Mouse (Mus musculus) MEL (cell line): Measurements from ENCODE around the gene Aak1.

Source experiments
- CHD2 ChIP-seq: IDR thresholded peaks from 2 replicates; pipeline ENCODE4 v1.6.1; 2011; ENCODE audit warnings: low read length, improper control_type of control experiment
- CTCF ChIP-seq, 3 experiments: IDR thresholded peaks in 2 of 3; conservative IDR thresholded peaks in 1 of 3; 2 replicates each; pipeline ENCODE4 v1.5.1; 2011 to 2012; ENCODE audit warnings: low read length in 3 of 3, low read depth in 2 of 3, mild to moderate bottlenecking in 2 of 3, improper control_type of control experiment in 1 of 3, inconsistent platforms in 1 of 3, mixed read lengths in 1 of 3, moderate library complexity in 1 of 3; ENCODE audit not compliant: control insufficient read depth in 1 of 3, insufficient read depth in 1 of 3, poor library complexity in 1 of 3, severe bottlenecking in 1 of 3
- GATA1 ChIP-seq: IDR thresholded peaks from 2 replicates; pipeline ENCODE4 v1.6.1; 2011; ENCODE audit warnings: low read depth, low read length, improper control_type of control experiment
- JUND ChIP-seq: IDR thresholded peaks from 2 replicates; pipeline ENCODE4 v1.6.1; 2011; ENCODE audit warnings: low read depth, mild to moderate bottlenecking, improper control_type of control experiment, low read length
- MAZ ChIP-seq: IDR thresholded peaks from 2 replicates; pipeline ENCODE4 v1.6.1; 2012; ENCODE audit warnings: low read depth, mild to moderate bottlenecking, inconsistent platforms, low read length, improper control_type of control experiment
- MXI1 ChIP-seq: IDR thresholded peaks from 2 replicates; pipeline ENCODE4 v1.6.1; 2011; ENCODE audit warnings: mild to moderate bottlenecking, low read depth, low read length, improper control_type of control experiment
- MYC ChIP-seq: IDR thresholded peaks from 2 replicates; pipeline ENCODE4 v1.6.1; 2011; ENCODE audit warnings: low read depth, mild to moderate bottlenecking, low read length, improper control_type of control experiment, moderate library complexity
- NRF1 ChIP-seq: IDR thresholded peaks from 2 replicates; pipeline ENCODE4 v1.6.1; 2014; ENCODE audit warnings: low read depth, mild to moderate bottlenecking, inconsistent platforms, low read length, improper control_type of control experiment, moderate library complexity; ENCODE audit not compliant: poor library complexity, insufficient read depth, severe bottlenecking
- POLR2AphosphoS2 ChIP-seq: IDR thresholded peaks from 2 replicates; pipeline ENCODE4 v1.6.1; 2011; ENCODE audit warnings: low read length, improper control_type of control experiment
- ZNF384 ChIP-seq: IDR thresholded peaks from 2 replicates; pipeline ENCODE4 v1.6.1; 2012; ENCODE audit warnings: low read depth, mild to moderate bottlenecking, inconsistent platforms, low read length, improper control_type of control experiment

DNA sequence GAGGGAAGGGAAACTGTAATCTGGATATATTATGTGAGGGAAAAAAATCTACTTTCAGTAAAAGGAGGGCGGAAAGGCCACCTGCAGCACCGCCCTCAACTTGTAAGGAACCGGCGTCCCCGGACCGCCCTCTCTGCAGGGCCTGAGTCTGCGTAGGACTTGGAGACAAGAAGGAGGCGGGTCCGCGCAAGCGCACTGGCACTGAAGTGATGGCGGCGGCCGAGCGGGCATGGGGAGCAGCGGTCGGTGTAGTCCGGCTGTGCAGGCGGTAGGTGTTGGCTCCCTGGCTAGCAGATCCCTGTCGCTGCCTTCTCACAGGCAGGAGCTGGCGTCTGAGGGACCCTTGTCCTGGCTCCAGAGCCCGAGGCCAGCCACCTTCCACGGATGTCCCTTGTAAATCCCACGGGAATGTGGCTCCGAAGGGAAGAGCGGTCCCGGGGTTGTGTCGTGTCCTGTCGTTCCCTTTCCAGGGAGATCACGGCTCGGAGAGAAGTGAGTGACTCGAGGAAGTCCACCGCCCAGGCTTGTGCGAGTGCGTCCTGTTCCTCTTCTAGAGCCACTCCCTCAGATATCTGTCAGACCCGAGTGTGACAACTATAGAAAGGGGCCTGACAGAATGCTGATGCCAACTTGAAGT, 160.5 kb downstream of the Aak1 start:
- TF ChIP-seq CTCF (IDR thresholded peaks at IDR 0.05 in 2 of 3, conservative IDR thresholded peaks at IDR 0.05 in 1 of 3; ENCODE audit: control insufficient read depth in 1 of 3, insufficient read depth in 1 of 3, low read depth in 2 of 3, low read length in 3 of 3, poor library complexity in 1 of 3, severe bottlenecking in 1 of 3) (no peak), MAZ (no peak), MXI1 (peak; percentile 82), POLR2AphosphoS2 (peak; percentile 84; the same call in 1 of the 2 replicates), CHD2 (no peak), NRF1 (peak; percentile 94), ZNF384 (peak; percentile 75), GATA1 (no peak), MYC (peak; percentile 54), JUND (no peak)
